In the genomic region with DNA sequence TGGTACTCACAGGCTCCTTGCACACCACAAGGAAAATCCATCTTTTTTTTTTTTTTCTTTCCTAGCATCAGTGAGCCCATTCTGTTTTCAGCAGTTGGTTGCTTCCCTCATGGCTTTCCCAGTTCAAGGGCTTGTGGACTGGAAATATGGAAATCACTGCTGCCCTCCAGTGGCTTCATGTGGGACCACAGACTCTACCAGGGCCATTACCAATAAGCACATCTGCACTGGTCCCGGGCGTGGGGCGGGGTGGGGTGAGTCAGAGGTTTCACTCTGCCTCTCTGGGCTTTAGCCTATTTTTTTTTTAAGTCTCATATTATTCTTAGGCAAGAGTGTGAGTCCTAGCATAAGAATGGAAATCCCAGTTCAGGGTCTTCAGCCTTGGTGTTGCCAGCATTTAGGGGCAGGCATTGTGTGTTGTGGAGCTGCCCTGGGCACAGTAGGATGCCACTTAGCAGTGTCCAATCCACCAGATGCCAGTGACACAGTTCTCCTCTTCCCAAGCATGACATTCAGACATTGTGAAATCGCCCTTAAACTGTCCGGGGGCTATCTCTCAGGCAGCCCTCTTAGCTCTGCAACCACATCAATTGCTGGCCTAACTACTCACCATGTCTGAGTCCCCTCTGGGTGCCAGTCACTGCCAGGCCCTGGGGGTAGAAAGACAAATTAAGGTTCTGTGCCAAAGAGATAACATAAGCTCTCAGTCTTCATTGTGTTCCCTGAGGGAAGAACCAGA, we compare ENCODE assay signal across 7 mouse cellular contexts.
A peak's percentile ranks its signal among the peaks of the same experiment; 100 is the strongest.
DNase-seq lines count a peak whose midpoint lies in the region; ATAC-seq lines count a peak whose summit lies in the region.

No protein-coding gene starts in this region.

- 0 out of 2 replicates have a peak, but pooled peaks cover 3% of the 10 kb centered on the region for H3K36me3 ChIP-seq in hindbrain, embryonic 12.5 days

- H3K4me3 ChIP-seq in hindbrain, embryonic 12.5 days = no peak overlapping the region

- no peak overlapping the region for H3K27ac ChIP-seq in hindbrain, embryonic 12.5 days

- H3K27me3 ChIP-seq in hindbrain, embryonic 12.5 days = peaks cover 23% of the 10 kb centered on the region

- 54% methylated on average over 5 of the region's 5 CpGs for WGBS in hindbrain, embryonic 12.5 days

- ATAC-seq in hindbrain, embryonic 12.5 days (ENCODE audit: low FRiP score) = peak; percentile 41; the same call in 1 of the 2 replicates

- H3K4me2 ChIP-seq in hindbrain, embryonic 12.5 days (replicated peaks) = no peak overlapping the region

- peaks cover 12% of the 10 kb centered on the region for H3K4me1 ChIP-seq in hindbrain, embryonic 12.5 days

- H3K9me3 ChIP-seq in hindbrain, embryonic 12.5 days (replicated peaks) = no peaks in the 10 kb centered on the region

- peak; percentile 52 to 81 for DNase-seq in adrenal gland, adult (ENCODE audit: inconsistent age in 2 of 2, low spot score in 1 of 2)
- peak; percentile 84 for DNase-seq in cerebellum, postnatal 14 days
- DNase-seq in frontal cortex, postnatal 25 days (ENCODE audit: low spot score in 2 of 2) = peak; percentile 58 to 66
- peak; percentile 69 to 83 for DNase-seq in layer of hippocampus, postnatal 14 days (ENCODE audit: low spot score in 2 of 2)
- DNase-seq in lung, postnatal 4 days = peak; percentile 86 to 87
- DNase-seq in right cerebral cortex, postnatal 10 days (ENCODE audit: low spot score in 2 of 2) = peak; percentile 79 to 82

- no peak overlapping the region for H3K9ac ChIP-seq in hindbrain, embryonic 12.5 days
